In genomic region chr6:93140331-93140731, GRCm38 (mm10) we compare ENCODE assay signal across 11 mouse cellular contexts.
DNase-seq lines count a peak whose midpoint lies in the region; ATAC-seq and TF ChIP-seq lines count a peak whose summit lies in the region.
"Had no signal": no experiment of that assay in that cellular context is flagged by ENCODE, and none has a peak within 500 bp of the region (broad histone marks: within the 10 kb centered on the region; RNA-seq: fewer than 3 reads in every experiment).

No protein-coding gene starts in this region.

- no peaks in the 10 kb centered on the region for H3K27me3 ChIP-seq in embryonic facial prominence, embryonic 15.5 days
- no peaks in the 10 kb centered on the region for H3K27me3 ChIP-seq in lung, postnatal 0 days (replicated peaks; ENCODE audit: insufficient read depth, low read length)

- peak; percentile 17 to 24 for DNase-seq in heart, postnatal 10 days
- no peak for DNase-seq in heart, postnatal 25 days (ENCODE audit: low spot score)
- DNase-seq in ES-CJ7 (ENCODE audit: low read depth, low spot score), result peak; percentile 6
- peak; percentile 41 for DNase-seq in lung, postnatal 0 days (ENCODE audit: low spot score)
- no peak for DNase-seq in spleen, postnatal 10 days (ENCODE audit: low spot score in 2 of 2)
- DNase-seq in urinary bladder, postnatal 25 days (ENCODE audit: low spot score), result no peak
- DNase-seq: gastrocnemius, adult 2 months had no signal

- no peaks in the 10 kb centered on the region for H3K9me3 ChIP-seq in embryonic facial prominence, embryonic 15.5 days (replicated peaks)
- H3K9me3 ChIP-seq in lung, postnatal 0 days (ENCODE audit: low read length), result no peaks in the 10 kb centered on the region

- peaks cover 7% of the 10 kb centered on the region for H3K4me1 ChIP-seq in embryonic facial prominence, embryonic 15.5 days
- no peaks in the 10 kb centered on the region for H3K4me1 ChIP-seq in lung, postnatal 0 days (ENCODE audit: insufficient read depth, low read depth, low read length)

- WGBS in embryonic facial prominence, embryonic 15.5 days, result 20% methylated on average over 4 of the region's 4 CpGs
- WGBS in lung, postnatal 0 days, result 25% methylated on average over 4 of the region's 4 CpGs

- no peaks in the 10 kb centered on the region for H3K36me3 ChIP-seq in embryonic facial prominence, embryonic 15.5 days
- no peaks in the 10 kb centered on the region for H3K36me3 ChIP-seq in lung, postnatal 0 days (ENCODE audit: insufficient read depth, low read length)
- H3K36me3 ChIP-seq: G1E had no signal

- intact Hi-C loops in heart, postnatal 10 days (cut with DNase I), result no loop called here
- intact Hi-C loops in heart, postnatal 25 days (cut with DNase I), result no loop called here

- TF ChIP-seq EP300 in lung, postnatal 0 days (IDR thresholded peaks at IDR 0.05), result no peak

- TF ChIP-seq CTCF in lung, postnatal 0 days (IDR thresholded peaks at IDR 0.05), result no peak

- no peak overlapping the region for H3K9ac ChIP-seq in embryonic facial prominence, embryonic 15.5 days
- H3K9ac ChIP-seq in lung, postnatal 0 days (replicated peaks; ENCODE audit: low read depth), result no peak overlapping the region

- no peak overlapping the region for H3K27ac ChIP-seq in embryonic facial prominence, embryonic 15.5 days (replicated peaks)
- no peak overlapping the region for H3K27ac ChIP-seq in lung, postnatal 0 days (ENCODE audit: low read length)
- H3K27ac ChIP-seq: gastrocnemius, adult 2 months; layer of hippocampus, adult 2 months had no signal

- H3K4me2 ChIP-seq in embryonic facial prominence, embryonic 15.5 days (replicated peaks), result no peak overlapping the region
- no peak overlapping the region for H3K4me2 ChIP-seq in lung, postnatal 0 days (replicated peaks; ENCODE audit: low read depth, low read length)

- ATAC-seq in embryonic facial prominence, embryonic 15.5 days (ENCODE audit: insufficient number of reproducible peaks, low FRiP score, low TSS enrichment, low read depth), result peak; percentile 65
- peak; percentile 53 for ATAC-seq in lung, postnatal 0 days
- ATAC-seq in erythroblast, adult 5-6 weeks (replicated peaks; ENCODE audit: low FRiP score, poor library complexity, severe bottlenecking), result no peak

- no peak overlapping the region for H3K4me3 ChIP-seq in embryonic facial prominence, embryonic 15.5 days (replicated peaks)
- no peak overlapping the region for H3K4me3 ChIP-seq in lung, postnatal 0 days (ENCODE audit: low read depth, low read length)
- H3K4me3 ChIP-seq: gastrocnemius, adult 2 months; layer of hippocampus, adult 2 months had no signal

Comparison
In these comparisons a context has a peak if more than half of its experiments do, and no peak if none do; other contexts are left out.
1. DNase-seq: peak in heart, postnatal 10 days (2 of 2), ES-CJ7 (single experiment) and lung, postnatal 0 days (single experiment); none in heart, postnatal 25 days (single experiment), spleen, postnatal 10 days (0 of 2) and urinary bladder, postnatal 25 days (single experiment).